Comparison of ENCODE assay signal across 8 mouse cellular contexts in the genomic region with DNA sequence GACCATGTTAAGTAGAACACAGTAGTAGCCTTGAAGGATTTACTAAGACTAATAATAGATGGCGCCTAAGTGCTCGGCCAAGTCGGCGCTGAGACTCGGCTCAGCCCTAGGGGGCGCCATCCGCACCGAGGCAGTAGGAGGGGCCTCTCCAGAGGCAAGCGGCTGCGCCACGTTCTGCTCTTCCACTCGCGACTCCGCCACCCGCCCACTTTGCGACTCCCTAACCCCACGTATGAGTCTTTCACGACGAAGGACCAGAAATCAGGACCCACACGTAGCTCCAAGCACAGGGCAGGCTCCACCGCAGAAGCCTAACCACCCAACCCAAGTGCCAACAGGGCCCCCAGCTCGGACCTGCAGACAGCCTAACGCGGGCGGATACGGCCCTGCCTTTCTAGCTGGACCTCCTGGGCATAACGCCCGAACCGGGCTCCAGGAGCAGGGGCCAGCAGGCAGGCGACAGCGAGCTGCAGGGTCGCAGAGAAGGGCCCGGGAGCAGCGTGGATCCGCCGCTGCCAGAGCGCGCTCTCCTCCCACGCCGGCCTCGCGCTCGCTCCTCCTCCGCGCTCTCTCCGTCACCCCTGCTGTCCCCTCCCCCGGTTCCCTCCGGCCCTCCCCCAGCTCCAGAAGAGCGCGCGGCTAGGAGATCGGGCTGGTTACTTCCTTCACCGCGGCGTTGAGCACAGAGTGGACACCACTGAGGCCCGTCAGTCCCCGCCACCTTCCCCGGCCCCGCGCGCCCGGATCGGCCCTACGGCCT. TPM values are rescaled to one million over a fixed set of nuclear protein-coding genes. Genes with fewer than 3 reads are reported as not detected.
DNase-seq lines count a peak whose midpoint lies in the region; ATAC-seq and TF ChIP-seq lines count a peak whose summit lies in the region.

Gene Ets2, plus strand, starts transcription at position 274 of the 760 bp plus-strand sequence.

- H3K27ac ChIP-seq in heart, embryonic 11.5 days (ENCODE audit: low read depth, low read length): peak within 1 kb of the TSS; percentile 92
- peak within 1 kb of the TSS; percentile 93 for H3K27ac ChIP-seq in kidney, embryonic 16.5 days (ENCODE audit: low read length)
- H3K27ac ChIP-seq in liver, adult 2 months (replicated peaks; ENCODE audit: insufficient read depth, low read depth, low read length): peak within 1 kb of the TSS; percentile 96

- peak within 1 kb of the TSS; percentile 97 for H3K9ac ChIP-seq in heart, embryonic 11.5 days (ENCODE audit: low read depth, low read length)
- peak within 1 kb of the TSS; percentile 97 for H3K9ac ChIP-seq in kidney, embryonic 16.5 days (replicated peaks; ENCODE audit: low read length)
- peak within 1 kb of the TSS; percentile 95 for H3K9ac ChIP-seq in liver, adult 2 months (ENCODE audit: low read depth, low read length)

- ATAC-seq in erythroblast, adult 5-6 weeks (replicated peaks; ENCODE audit: low FRiP score, poor library complexity, severe bottlenecking): peak; percentile 65; the same call in 1 of the 2 replicates
- ATAC-seq in heart, embryonic 11.5 days (replicated peaks; ENCODE audit: insufficient number of reproducible peaks, low FRiP score, low TSS enrichment): peak; percentile 93
- peak; percentile 93 for ATAC-seq in kidney, embryonic 16.5 days (ENCODE audit: low FRiP score, low TSS enrichment)

- under 1% methylated on average over 64 of the region's 64 CpGs for WGBS in heart, embryonic 11.5 days (ENCODE audit: insufficient replicate concordance)
- under 1% methylated on average over 63 of the region's 64 CpGs for WGBS in kidney, embryonic 16.5 days
- under 1% methylated on average over 63 of the region's 64 CpGs for WGBS in liver, adult 2 months

- H3K9me3 ChIP-seq in heart, embryonic 11.5 days (replicated peaks; ENCODE audit: control insufficient read depth, low read length): no peaks in the 10 kb centered on the region
- H3K9me3 ChIP-seq in kidney, embryonic 16.5 days (ENCODE audit: low read length): no peaks in the 10 kb centered on the region

- TF ChIP-seq CTCF in liver, adult 2 months (IDR thresholded peaks at IDR 0.05; ENCODE audit: low read depth, low read length): peak; percentile 94

- H3K4me3 ChIP-seq in heart, embryonic 11.5 days (ENCODE audit: low read depth, low read length): peak within 1 kb of the TSS; percentile 93
- peak within 1 kb of the TSS; percentile 88 for H3K4me3 ChIP-seq in kidney, embryonic 16.5 days (ENCODE audit: low read length)
- peak within 1 kb of the TSS; percentile 85 for H3K4me3 ChIP-seq in liver, adult 2 months (ENCODE audit: insufficient read depth, low read depth, low read length)
- H3K4me3 ChIP-seq in myocyte: peak within 1 kb of the TSS; percentile 88

- H3K4me2 ChIP-seq in heart, embryonic 11.5 days: peak within 1 kb of the TSS; percentile 90
- peak within 1 kb of the TSS; percentile 59 for H3K4me2 ChIP-seq in kidney, embryonic 16.5 days (replicated peaks; ENCODE audit: low read depth, low read length)
- peak within 1 kb of the TSS; percentile 86 for H3K4me2 ChIP-seq in myocyte (ENCODE audit: low read depth)

- H3ac ChIP-seq in myocyte (ENCODE audit: control insufficient read depth, insufficient read length): peak within 1 kb of the TSS; percentile 96

- peak; percentile 95 for TF ChIP-seq POLR2A in liver, adult 2 months (IDR thresholded peaks at IDR 0.05; ENCODE audit: extremely low read depth, insufficient read depth, low read length)
- peak; percentile 89 for TF ChIP-seq POLR2A in myocyte (IDR thresholded peaks at IDR 0.05; ENCODE audit: insufficient read length, low read depth)

- H3K27me3 ChIP-seq in heart, embryonic 11.5 days (ENCODE audit: control insufficient read depth, insufficient read depth, low read length): no peaks in the 10 kb centered on the region
- no peaks in the 10 kb centered on the region for H3K27me3 ChIP-seq in kidney, embryonic 16.5 days (ENCODE audit: insufficient read depth, low read length)
- no peaks in the 10 kb centered on the region for H3K27me3 ChIP-seq in liver, adult 2 months (ENCODE audit: control insufficient read depth, insufficient read depth, low read length)
- no peaks in the 10 kb centered on the region for H3K27me3 ChIP-seq in myocyte (ENCODE audit: control insufficient read depth, insufficient read depth, insufficient read length)
- no peaks in the 10 kb centered on the region for H3K27me3 ChIP-seq in splenic B cell, adult 2 months (ENCODE audit: control insufficient read depth, insufficient read depth, low read length, poor library complexity, severe bottlenecking)

- peaks cover 25% of the 10 kb centered on the region for H3K79me2 ChIP-seq in liver, adult 2 months (ENCODE audit: control insufficient read depth, insufficient read depth, low read length)
- peaks cover 44% of the 10 kb centered on the region for H3K79me2 ChIP-seq in myocyte (ENCODE audit: control insufficient read depth, insufficient read depth)

- DNase-seq in B cell, adult 2 months: peak; percentile 96
- peak; percentile 96 for DNase-seq in brain, adult 2 months (ENCODE audit: low read depth, low spot score)
- peak; percentile 76 for DNase-seq in liver, adult 2 months (ENCODE audit: extremely low read depth, low read depth, low spot score)
- DNase-seq in splenic B cell, adult 2 months (ENCODE audit: low read depth, low spot score): peak; percentile 92

- peaks cover 4% of the 10 kb centered on the region; the same call in 1 of the 2 replicates for H3K36me3 ChIP-seq in heart, embryonic 11.5 days (ENCODE audit: control insufficient read depth, insufficient read depth, low read length)
- peaks cover 8% of the 10 kb centered on the region for H3K36me3 ChIP-seq in kidney, embryonic 16.5 days (ENCODE audit: insufficient read depth, low read length)
- no peaks in the 10 kb centered on the region; the same call in none of the 2 replicates for H3K36me3 ChIP-seq in liver, adult 2 months (ENCODE audit: control insufficient read depth, insufficient read depth, low read length)
- peaks cover 8% of the 10 kb centered on the region for H3K36me3 ChIP-seq in myocyte (ENCODE audit: control insufficient read depth, insufficient read depth)
- no peaks in the 10 kb centered on the region for H3K36me3 ChIP-seq in splenic B cell, adult 2 months (ENCODE audit: control insufficient read depth, insufficient read depth, low read length, poor library complexity, severe bottlenecking)

- peaks cover 15% of the 10 kb centered on the region for H3K4me1 ChIP-seq in heart, embryonic 11.5 days (ENCODE audit: control insufficient read depth, insufficient read depth, low read length)
- H3K4me1 ChIP-seq in kidney, embryonic 16.5 days (ENCODE audit: insufficient read depth, low read length): peaks cover 43% of the 10 kb centered on the region
- peaks cover 12% of the 10 kb centered on the region for H3K4me1 ChIP-seq in liver, adult 2 months (ENCODE audit: control insufficient read depth, insufficient read depth, low read length)

TF ChIP-seq in myocyte, 11 proteins besides CTCF, POLR2A, EP300 and RAD21:
- no peak for TF ChIP-seq TCF3 (IDR thresholded peaks at IDR 0.05; ENCODE audit: insufficient read length, low read depth)
- TF ChIP-seq MYOG (IDR thresholded peaks at IDR 0.05; ENCODE audit: control insufficient read depth in 1 of 3, insufficient read depth in 1 of 3, insufficient read length in 2 of 3, low read depth in 2 of 3): peak in 1 of 3 experiments; percentile 8
- peak in 1 of 3 experiments; percentile 30 for TF ChIP-seq MYOD1 (IDR thresholded peaks at IDR 0.05; ENCODE audit: control insufficient read depth in 1 of 3, insufficient read length in 2 of 3, low read depth in 2 of 3)
- no peak for TF ChIP-seq MAX (IDR thresholded peaks at IDR 0.05; ENCODE audit: low read depth)
- TF ChIP-seq POLR2AphosphoS2 (IDR thresholded peaks at IDR 0.05; ENCODE audit: insufficient read length, low read depth): peak; percentile 91
- no peak for TF ChIP-seq USF1 (IDR thresholded peaks at IDR 0.05; ENCODE audit: low read depth)
- no peak for TF ChIP-seq E2F4 (IDR thresholded peaks at IDR 0.05; ENCODE audit: insufficient read depth)
- TF ChIP-seq REST (IDR thresholded peaks at IDR 0.05; ENCODE audit: insufficient read depth, insufficient read length): no peak
- no peak for TF ChIP-seq TCF12 (IDR thresholded peaks at IDR 0.05; ENCODE audit: insufficient read depth, poor library complexity, severe bottlenecking)

RNA-seq across cellular contexts. Expression of gene Ets2, which starts in this region (rescaled TPM):
- 2.1 and 4.6 TPM in 2 replicates for total RNA-seq in erythroblast, adult 5-6 weeks (2015; ENCODE audit: low replicate concordance)
- 2.6 and 5.9 TPM in 2 replicates for total RNA-seq in erythroblast, adult 5-6 weeks (2017; ENCODE audit: low replicate concordance)
- 26.8 and 45.4 TPM in 2 replicates for polyA plus RNA-seq in heart, embryonic 11.5 days (2014; fragmentation: Nextera tagmentation; extraction: Ambion mirVana)
- 69.3 and 72.7 TPM in 2 replicates for polyA plus RNA-seq in kidney, embryonic 16.5 days (2015; fragmentation: Nextera tagmentation; extraction: Ambion mirVana)
- 10.7 and 15.4 TPM in 2 replicates for total RNA-seq in liver, adult 2 months (2014; rRNA removed)
- 14.6 TPM in 2 replicates for polyA plus RNA-seq in liver, adult 2 months (2012; rRNA removed)
- polyA plus RNA-seq in myocyte (2012; fragmentation: generic; extraction: Trizol): 73.9 TPM

Comparison
In these comparisons a context has a peak if more than half of its experiments do, and no peak if none do; other contexts are left out.
1. Peak in every context shown above with its lines: DNase-seq, ATAC-seq, H3K4me3 ChIP-seq and H3K27ac ChIP-seq.